Mouse (Mus musculus): ENCODE results near the gene Nemp1. TPM values are rescaled to one million over a fixed set of nuclear protein-coding genes. Genes with fewer than 3 reads are reported as not detected.

Gene Nemp1
- total RNA-seq, 2 experiments from 2014 or later, result 6.6 to 6.7 TPM

Other genes starting within 250 kb of the Nemp1 start
- gene Stac3, start 165.2 kb upstream of the Nemp1 start, total RNA-seq (2021), result 1 to 10 TPM; 2.4 to 3.5 TPM
- gene Ndufa4l2, start 151.9 kb upstream of the Nemp1 start, total RNA-seq (2021), result 1 to 10 TPM; 3.6 to 3.8 TPM
- 10 to 100 TPM; 24.2 to 25.3 TPM for gene Shmt2, start 144.5 kb upstream of the Nemp1 start, total RNA-seq (2021)
- gene Nxph4, start 132.3 kb upstream of the Nemp1 start, total RNA-seq (2021), result 1 to 10 TPM; 1.2 to 1.3 TPM
- gene Lrp1, start 45.8 kb upstream of the Nemp1 start, total RNA-seq (2021), result 100 to 1,000 TPM; 284 to 294 TPM
- gene Stat6, start 23.9 kb upstream of the Nemp1 start, total RNA-seq (2021), result 1 to 10 TPM; 5.7 to 7.3 TPM
- gene Nab2, start 1.7 kb downstream of the Nemp1 start, total RNA-seq (2021), result 10 to 100 TPM; 54.8 to 55.6 TPM
- 1 to 10 TPM in 1 of 2 experiments, under 1 TPM in 1; 0.79 to 1.7 TPM for gene Myo1a, start 38.3 kb downstream of the Nemp1 start, total RNA-seq (2021)
- 1 to 10 TPM; 3.8 to 6.9 TPM for gene Tac2, start 57.6 kb downstream of the Nemp1 start, total RNA-seq (2021)
- 10 to 100 TPM; 11.2 to 11.8 TPM for gene Zbtb39, start 72.6 kb downstream of the Nemp1 start, total RNA-seq (2021)
- gene Gpr182, start 84.8 kb downstream of the Nemp1 start, total RNA-seq (2021), result 1 to 10 TPM in 1 of 2 experiments, under 1 TPM in 1; 0.99 to 1.2 TPM
- under 1 TPM in 1 of 2 experiments, not detected in 1; 0.15 TPM for gene Rdh1, start 92.8 kb downstream of the Nemp1 start, total RNA-seq (2021)
- not detected for gene Rdh16f1, start 92.9 kb downstream of the Nemp1 start, total RNA-seq (2021)
- under 1 TPM; 0.35 to 0.43 TPM for gene Rdh9, start 109.5 kb downstream of the Nemp1 start, total RNA-seq (2021)
- gene Rdh16, start 134.3 kb downstream of the Nemp1 start, total RNA-seq (2021), result under 1 TPM in 1 of 2 experiments, not detected in 1; 0.35 TPM
- gene Rdh19, start 183.0 kb downstream of the Nemp1 start, total RNA-seq (2021), result not detected
- not detected for gene Rdh16f2, start 199.6 kb downstream of the Nemp1 start, total RNA-seq (2021)
- not detected for gene Rdh7, start 221.9 kb downstream of the Nemp1 start, total RNA-seq (2021)
- gene Sdr9c7, start 231.6 kb downstream of the Nemp1 start, total RNA-seq (2021), result not detected